In the genomic region with DNA sequence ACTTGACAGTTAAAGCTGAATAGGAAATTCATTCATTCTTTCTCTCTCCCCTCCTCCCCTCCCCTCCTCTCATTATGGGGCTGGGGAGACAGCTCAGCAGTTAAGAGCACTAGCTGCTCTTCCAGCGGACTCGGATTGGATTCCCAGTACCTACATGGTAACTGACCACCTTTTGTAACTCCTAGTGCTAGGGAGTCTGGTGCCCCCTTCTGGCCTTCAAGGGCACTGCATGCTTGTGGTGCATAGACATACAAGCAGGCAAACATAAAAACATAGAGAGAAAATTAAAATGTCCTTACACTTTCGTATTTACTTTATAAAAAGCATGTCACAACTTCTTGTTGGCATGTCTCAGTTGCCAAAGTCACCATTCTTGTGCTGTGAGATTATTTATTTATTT, we compare ENCODE assay signal across 13 mouse cellular contexts. TPM values are rescaled to one million over a fixed set of nuclear protein-coding genes. Genes with fewer than 3 reads are reported as not detected.
A peak's percentile ranks its signal among the peaks of the same experiment; 100 is the strongest.
DNase-seq lines count a peak whose midpoint lies in the region; TF ChIP-seq lines count a peak whose summit lies in the region.
"Had no signal": no experiment of that assay in that cellular context is flagged by ENCODE, and none has a peak within 500 bp of the region (broad histone marks: within the 10 kb centered on the region; RNA-seq: fewer than 3 reads in every experiment).

No protein-coding gene starts in this region.

- DNase-seq in layer of hippocampus, adult 2 months (ENCODE audit: low spot score in 2 of 2) = no peak
- no peak for DNase-seq in layer of hippocampus, postnatal 25 days (ENCODE audit: extremely low spot score in 1 of 2, low spot score in 1 of 2)
- DNase-seq in thymus, postnatal 36 days = peak; percentile 27 to 29
- no peak for DNase-seq in thymus, postnatal 4 days
- no peak for DNase-seq in retina, postnatal 1 day
- DNase-seq in ovary, adult 18-20 months (ENCODE audit: low spot score) = no peak
- DNase-seq in kidney, postnatal 4 days = no peak
- DNase-seq: adrenal gland, postnatal 10 days; cerebellum, adult 11 months; kidney, adult 11 months; midbrain, embryonic 14.5 days; right cerebral cortex, postnatal 14 days had no signal

- H3K4me3 ChIP-seq in layer of hippocampus, adult 2 months = no peak overlapping the region
- no peak overlapping the region for H3K4me3 ChIP-seq in bone marrow macrophage, adult 2 months (ENCODE audit: insufficient read depth, low read length)

- H3K4me1 ChIP-seq in bone marrow macrophage, adult 2 months (ENCODE audit: control insufficient read depth, insufficient read depth, low read length) = no peaks in the 10 kb centered on the region

- TF ChIP-seq CTCF in layer of hippocampus, adult 2 months (conservative IDR thresholded peaks at IDR 0.05) = peak; percentile 54
- peak; percentile 46 for TF ChIP-seq CTCF in bone marrow macrophage, adult 2 months (IDR thresholded peaks at IDR 0.05; ENCODE audit: low read depth, low read length)

- no peak for TF ChIP-seq POLR2A in bone marrow macrophage, adult 2 months (IDR thresholded peaks at IDR 0.05; ENCODE audit: borderline replicate concordance, low read depth, low read length)

- H3K27ac ChIP-seq in layer of hippocampus, adult 2 months = no peak overlapping the region
- H3K27ac ChIP-seq in bone marrow macrophage, adult 2 months (ENCODE audit: insufficient read depth, low read depth, low read length) = no peak overlapping the region

RNA-seq across cellular contexts. Expression of gene Egln1, which starts 30.9 kb away (rescaled TPM):
- 10 to 100 TPM; 60.3 to 65.9 TPM for total RNA-seq in layer of hippocampus, adult 2 months (2021)
- total RNA-seq in layer of hippocampus, postnatal 25 days (2021) = 10 to 100 TPM; 60.3 to 69.1 TPM
- polyA plus RNA-seq in bone marrow macrophage, adult 2 months (2012; ENCODE audit: insufficient read depth, insufficient read length, missing spikeins) = 27.7 and 30.9 TPM in 2 replicates

RNA-seq across cellular contexts. Expression of gene Tsnax, which starts 32.8 kb away (rescaled TPM):
- 100 to 1,000 TPM; 150 to 154 TPM for total RNA-seq in layer of hippocampus, adult 2 months (2021)
- 100 to 1,000 TPM; 131 to 149 TPM for total RNA-seq in layer of hippocampus, postnatal 25 days (2021)
- 32.7 and 36.9 TPM in 2 replicates for polyA plus RNA-seq in bone marrow macrophage, adult 2 months (2012; ENCODE audit: insufficient read depth, insufficient read length, missing spikeins)

Comparison
In these comparisons a context has a peak if more than half of its experiments do, and no peak if none do; other contexts are left out.
1. DNase-seq: peak in thymus, postnatal 36 days (2 of 2); none in layer of hippocampus, adult 2 months (0 of 2), layer of hippocampus, postnatal 25 days (0 of 2), thymus, postnatal 4 days (single experiment), retina, postnatal 1 day (single experiment), ovary, adult 18-20 months (single experiment) and kidney, postnatal 4 days (0 of 2).